Mouse (Mus musculus) activated CD4-positive, CD25-positive, alpha-beta regulatory T cell, adult 4 months (primary cell): ENCODE results near the gene Lrrc63. TPM values are rescaled to one million over a fixed set of nuclear protein-coding genes. Genes with fewer than 3 reads are reported as not detected.

ENCODE experiments used
- ATAC-seq: one replicate; pipeline ENCODE4 v1.8.0; 2017
- polyA plus RNA-seq, 2 experiments: library from polyadenylated mRNA; unstranded; fragments of 100-300 nt; shearing (Covaris generic); gene quantifications; one replicate each; pipeline ENCODE4 v1.2.1; 2017

Gene Lrrc63
- polyA plus RNA-seq, 2 experiments from 2014 or later: not detected

DNA sequence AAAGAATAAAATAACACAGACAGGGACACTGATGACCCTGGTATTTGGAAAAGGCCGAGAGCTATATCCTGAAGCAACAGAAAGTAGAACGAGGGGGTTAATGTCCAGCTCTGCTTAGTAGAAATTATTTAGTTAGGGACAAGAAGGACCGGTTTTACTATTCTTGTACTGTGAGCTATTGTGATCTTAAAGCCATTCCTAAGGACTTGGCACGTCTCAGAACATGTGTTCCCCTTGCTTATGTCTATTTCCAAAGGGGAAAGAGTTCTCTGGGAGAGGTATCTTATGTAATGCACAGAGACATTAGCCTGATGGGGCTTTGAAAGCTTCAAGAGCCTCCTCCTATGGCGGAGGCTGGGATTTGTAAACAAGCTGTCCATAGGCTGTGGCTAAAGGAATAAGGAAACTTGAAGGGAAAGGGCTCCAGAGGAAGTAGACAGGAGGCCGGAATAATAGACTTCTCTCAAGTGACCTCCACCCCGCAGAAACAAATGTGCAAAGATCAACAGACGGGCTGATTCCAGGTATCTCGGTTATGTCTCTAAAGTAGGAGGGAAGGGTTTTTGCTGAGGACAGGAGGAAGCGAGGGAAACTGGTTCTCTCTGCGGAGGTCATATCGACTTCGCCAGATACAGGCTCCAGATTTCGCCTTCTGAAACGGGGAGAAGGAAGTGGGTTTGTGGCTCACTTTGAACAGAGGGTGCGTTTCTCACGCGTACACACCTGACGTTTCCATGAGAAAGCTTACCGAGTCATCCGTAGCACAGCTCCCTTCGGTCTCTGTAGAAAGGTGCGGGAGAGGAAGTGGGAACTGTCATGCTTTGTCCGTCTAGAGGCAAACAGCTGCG is 5.7 kb upstream of the Lrrc63 start:
- peak; percentile 46 for ATAC-seq

DNA sequence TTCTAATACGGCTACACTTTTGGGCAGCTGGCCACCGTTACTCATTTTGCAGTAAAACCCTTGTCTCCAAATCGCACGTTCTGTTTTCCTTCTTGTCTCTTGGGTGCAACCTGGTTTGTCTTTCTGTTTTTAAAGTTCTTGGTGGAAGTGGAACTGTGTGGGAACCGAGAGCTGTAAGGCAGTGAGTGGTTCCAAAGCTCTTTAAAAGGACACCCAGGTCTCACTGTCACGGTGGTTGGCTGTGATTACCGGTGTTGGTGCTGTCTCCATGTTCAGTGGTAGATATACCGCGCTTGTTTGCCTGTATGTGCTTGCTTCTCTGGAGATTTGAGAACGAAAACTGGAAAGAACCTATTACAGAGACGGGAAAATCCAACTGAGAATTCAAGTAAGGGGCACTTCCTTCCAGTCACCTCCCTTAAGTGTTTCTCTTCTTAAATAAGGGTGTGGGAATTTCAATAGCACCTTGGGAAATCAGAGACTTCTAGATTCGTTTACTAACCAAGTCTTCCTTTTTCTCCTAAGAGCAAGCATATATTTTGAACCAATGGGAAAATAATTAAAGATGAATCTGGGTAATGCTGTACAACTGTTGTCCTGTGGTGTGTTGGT is 749 bp upstream of the Lrrc63 start:
- ATAC-seq: peak; percentile 13

DNA sequence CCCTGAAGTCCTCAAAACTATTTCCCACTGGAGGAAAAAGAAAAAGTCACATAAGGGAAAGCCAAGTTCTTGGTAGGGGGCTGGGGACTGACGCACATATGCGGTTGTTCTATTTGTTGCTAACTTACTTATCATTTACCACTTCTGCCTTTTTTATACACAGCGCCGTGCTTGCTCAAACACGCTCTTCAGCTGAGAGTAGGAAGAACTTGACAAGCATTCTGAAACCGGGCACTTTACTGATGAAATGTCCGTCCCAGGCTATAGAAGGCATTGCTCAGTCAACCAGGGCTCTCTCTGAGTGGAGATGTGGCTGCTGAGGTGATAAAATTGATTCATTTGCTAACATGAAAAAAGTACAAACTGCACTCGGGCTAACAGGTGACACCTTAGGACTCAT is 9.0 kb downstream of the Lrrc63 start:
- ATAC-seq: no peak

DNA sequence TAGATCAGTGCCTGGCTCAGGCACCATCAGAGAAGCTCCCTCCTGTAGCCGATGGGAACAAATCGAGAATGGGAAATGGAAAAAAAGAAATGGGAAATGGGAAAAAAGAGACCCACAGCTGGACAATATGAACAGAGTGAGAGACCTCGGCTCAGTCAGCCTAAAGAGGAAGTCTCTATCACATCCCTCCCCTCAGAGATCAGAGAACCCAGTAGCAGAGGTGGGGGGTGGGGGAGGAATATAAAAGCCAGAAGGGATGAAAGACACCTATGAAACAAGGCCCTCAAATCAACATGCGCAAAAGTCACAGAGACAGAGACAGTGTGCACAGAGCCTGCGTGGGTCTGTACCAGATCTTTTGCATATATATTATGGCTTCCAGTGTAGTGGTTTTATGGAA is 27.7 kb downstream of the Lrrc63 start:
- no peak for ATAC-seq

DNA sequence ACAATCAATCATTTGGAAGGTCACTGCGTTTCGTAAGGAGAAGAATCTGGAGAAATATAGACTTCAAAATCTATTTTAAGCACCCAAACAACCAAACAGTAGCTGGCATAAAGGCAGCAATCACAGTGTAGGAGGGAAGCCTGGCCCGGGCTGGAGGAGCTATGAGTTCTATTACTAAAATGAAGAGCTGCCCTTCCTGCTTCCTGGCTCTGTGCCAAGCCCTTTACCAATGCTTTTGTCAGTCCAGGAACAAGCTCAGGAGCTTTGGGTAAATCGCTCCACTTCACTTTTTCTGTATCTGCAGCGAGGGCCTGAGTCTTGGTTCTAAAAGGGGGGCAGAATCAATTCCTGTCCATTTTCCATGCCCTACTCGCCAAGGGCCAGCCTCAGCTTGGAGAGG is 52.7 kb downstream of the Lrrc63 start:
- ATAC-seq: no peak

- no peak for ATAC-seq
Observed at GRCm38 (mm10) chr14:75075299-75076180, 55.1 kb downstream of the Lrrc63 start.

GRCm38 (mm10) chr14:75071091-75071490 is 59.6 kb downstream of the Lrrc63 start:
- ATAC-seq: no peak

GRCm38 (mm10) chr14:75069356-75069979 is 61.2 kb downstream of the Lrrc63 start:
- ATAC-seq: peak; percentile 75

DNA sequence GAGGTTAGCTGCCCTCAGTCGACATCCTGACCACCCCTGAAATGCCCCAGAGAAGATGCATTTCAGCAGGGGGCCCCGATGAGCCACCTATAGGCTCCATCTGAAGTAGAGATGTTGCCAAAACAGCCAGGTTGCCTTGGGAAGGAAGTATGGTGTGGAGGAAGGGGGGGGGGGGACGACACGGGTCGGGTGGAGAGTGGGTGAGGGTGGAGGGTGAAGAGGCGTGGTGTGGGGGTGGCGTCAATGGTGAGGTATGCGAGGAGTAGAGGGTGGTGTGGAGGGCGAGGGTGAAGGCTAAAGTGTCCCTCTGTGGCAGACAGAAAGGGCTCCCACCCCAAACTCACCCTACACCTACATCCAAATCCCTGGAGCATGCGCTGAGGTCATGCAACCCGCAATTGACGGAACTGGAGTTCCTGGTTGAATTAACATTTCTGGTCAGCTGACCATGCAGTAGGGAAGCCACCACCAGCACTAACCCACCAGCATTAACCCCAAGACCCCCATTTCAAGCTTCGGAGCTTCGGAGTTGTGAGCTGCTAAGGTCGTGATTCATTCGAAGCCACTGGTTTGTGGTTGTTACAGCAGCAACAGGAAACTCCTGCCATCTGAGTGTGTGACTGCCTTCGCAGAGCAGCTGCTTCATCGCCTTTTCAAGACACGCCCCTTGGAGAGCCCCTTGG is 62.1 kb downstream of the Lrrc63 start:
- ATAC-seq: peak; percentile 85

DNA sequence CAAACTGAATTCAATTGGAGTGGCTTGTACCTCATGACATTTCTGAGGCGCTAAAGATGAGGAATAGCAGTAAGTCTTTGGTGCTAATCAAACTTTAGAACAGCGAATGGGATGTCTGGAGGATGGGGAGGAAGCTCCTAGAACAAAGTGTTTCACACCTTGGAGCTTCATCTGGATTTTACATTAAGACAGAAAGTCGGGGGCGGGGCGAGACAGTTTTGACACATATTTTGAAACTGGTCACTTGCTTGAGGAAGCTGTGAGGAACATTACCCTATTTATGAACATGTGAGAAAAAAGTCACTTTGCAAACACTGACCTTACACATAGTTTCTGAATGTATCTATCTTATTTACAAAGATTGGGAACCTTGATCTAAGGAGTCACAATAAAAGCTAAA is 65.5 kb downstream of the Lrrc63 start:
- no peak for ATAC-seq

DNA sequence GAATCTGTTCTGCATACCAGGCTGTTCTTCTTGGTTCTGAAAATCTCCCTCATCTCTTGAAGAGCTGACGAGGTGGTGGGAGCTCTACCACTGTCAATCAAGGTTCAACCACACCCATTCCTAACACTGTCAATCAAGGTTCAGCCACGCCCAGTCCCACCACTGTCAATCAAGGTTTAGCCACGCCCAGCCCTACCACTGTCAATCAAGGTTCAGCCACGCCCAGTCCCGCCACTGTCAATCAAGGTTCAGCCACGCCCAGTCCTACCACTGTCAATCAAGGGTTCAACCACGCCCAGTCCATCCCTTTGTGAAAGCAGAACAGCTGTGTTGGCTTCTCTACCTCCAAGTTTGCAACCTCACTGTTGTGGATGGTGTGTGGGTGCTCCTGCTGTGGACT is 66.2 kb downstream of the Lrrc63 start:
- no peak for ATAC-seq

GRCm38 (mm10) chr14:75063936-75064335 is 66.7 kb downstream of the Lrrc63 start:
- ATAC-seq: no peak

DNA sequence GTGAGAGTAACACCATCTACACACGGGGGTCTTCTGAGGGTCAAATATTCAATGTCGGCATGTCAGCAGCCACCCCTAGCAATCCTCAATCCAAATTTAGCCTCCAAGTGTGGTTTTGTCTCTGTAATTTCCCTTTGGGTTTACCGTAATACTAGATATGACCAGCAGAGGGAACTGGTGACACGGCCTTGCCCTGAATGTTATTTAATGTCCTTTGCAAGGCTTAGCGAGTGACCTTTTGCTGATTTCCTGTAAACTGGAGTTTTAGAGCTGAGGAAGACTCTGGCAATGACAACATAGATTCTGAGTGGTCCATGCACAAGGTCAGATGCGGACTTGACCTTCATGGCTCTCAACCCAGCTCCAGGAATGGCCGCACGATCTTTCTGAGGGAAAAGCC is 70.1 kb downstream of the Lrrc63 start:
- peak; percentile 75 for ATAC-seq

DNA sequence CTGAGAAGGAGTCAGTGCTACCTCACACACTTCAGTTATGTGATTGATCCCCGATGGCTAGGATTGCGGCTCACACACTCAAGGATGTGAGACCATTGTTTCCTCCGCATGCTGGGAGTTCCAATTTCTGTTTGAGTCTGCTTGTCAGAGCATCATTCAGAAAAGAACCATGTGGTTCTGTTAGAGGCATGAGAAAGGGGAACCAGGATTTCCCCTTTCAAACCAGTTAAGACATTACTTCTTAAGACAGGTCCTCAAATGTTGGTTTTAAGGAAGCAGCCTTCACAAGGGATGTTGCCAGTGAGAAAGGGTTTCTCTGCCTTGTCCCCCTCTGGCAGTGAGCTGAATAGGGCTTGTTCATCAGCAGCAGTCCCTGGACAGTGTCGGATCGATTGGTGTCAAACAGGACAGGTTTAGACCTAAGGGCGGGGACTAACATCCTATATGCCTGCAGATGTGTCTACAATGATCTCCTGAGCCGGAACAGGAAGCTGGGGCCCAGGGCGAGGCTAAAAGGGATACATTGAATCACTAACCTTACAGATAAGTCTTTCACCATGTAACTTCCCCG is 73.7 kb downstream of the Lrrc63 start:
- peak; percentile 67 for ATAC-seq

DNA sequence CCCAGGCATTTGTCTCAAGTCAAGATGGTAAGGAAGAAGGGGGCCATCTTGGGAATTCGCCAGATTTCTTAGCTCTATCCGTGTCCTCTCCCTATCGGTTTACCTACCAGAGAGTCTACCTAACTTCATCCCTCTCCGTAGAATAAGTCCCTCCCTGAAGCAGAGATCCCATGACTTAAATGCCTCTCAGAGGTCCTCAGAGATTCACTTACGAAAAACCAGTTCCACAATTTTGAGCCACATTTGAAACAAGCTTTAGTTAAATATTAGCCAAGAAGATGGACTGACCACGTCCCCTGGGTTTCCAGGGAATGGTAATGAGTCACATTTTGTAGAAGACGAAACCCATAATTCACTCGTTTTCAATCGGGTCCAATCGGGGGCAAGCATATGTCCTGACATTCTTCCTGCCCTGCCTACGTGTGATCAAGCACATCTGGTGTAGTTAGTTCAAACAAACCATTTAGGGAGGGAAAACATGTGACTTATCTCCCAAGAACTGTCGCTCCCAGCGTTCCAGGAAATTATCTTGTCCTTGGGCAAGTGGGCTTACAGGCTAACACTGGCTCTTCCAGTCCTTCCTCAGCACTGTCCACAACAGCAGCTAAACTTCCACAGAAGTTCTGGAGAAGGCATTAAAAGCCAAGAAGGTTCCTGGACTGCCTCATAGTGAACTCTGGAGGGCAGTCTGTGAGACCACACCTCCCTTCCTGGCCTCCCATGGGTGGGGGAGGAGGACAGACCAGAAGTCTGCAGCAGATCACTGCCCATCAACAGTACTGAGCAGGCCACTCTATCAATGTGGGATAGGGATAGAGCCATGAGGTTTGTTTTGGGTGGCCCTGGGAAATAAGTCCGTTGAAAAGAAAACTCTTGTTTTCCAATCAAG is 76.0 kb downstream of the Lrrc63 start:
- ATAC-seq: no peak

- ATAC-seq: no peak
Observed at GRCm38 (mm10) chr14:75052451-75052850, 78.2 kb downstream of the Lrrc63 start.

DNA sequence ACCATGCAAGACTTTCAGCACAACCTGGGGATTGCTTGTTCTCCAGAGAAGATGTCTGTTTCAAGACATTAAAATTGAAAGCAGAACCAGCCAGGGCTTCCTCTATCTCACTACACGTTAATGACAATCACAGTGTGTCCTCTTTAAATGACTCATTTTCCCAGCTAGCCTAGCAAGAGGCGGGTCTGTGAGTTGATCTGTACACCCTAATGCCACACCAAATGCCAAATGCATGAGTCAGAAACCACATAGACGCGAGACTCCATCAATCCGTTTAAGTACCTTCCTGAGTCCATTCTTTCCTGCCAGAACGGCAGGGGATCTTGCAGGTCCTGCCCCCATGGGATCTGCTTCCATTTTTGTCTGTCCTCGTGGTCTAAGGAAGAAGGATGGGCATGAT is 85.5 kb downstream of the Lrrc63 start:
- ATAC-seq: peak; percentile 59

- ATAC-seq: no peak
Observed at GRCm38 (mm10) chr14:75035431-75035830, 95.2 kb downstream of the Lrrc63 start.
